Mouse (Mus musculus) mouse embryonic stem cell (cell line): Measurements from ENCODE around the gene Hpd.

Experiments
- in situ Hi-C, 2 experiments: fragments of 300-500 bp; cut with MboI; formaldehyde crosslinking; loops; 1 replicate in 1 of 2; 3 replicates in 1 of 2; pipeline ENCODE4 v1.14.3; 2019 to 2020; ENCODE audit warnings: low sequenced_read_pairs in 2 of 2, low pct_unique_long_range_greater_than_20kb in 1 of 2, mixed read lengths in 1 of 2; ENCODE audit not compliant: unreplicated experiment in 1 of 2

The Hpd gene

DNA sequence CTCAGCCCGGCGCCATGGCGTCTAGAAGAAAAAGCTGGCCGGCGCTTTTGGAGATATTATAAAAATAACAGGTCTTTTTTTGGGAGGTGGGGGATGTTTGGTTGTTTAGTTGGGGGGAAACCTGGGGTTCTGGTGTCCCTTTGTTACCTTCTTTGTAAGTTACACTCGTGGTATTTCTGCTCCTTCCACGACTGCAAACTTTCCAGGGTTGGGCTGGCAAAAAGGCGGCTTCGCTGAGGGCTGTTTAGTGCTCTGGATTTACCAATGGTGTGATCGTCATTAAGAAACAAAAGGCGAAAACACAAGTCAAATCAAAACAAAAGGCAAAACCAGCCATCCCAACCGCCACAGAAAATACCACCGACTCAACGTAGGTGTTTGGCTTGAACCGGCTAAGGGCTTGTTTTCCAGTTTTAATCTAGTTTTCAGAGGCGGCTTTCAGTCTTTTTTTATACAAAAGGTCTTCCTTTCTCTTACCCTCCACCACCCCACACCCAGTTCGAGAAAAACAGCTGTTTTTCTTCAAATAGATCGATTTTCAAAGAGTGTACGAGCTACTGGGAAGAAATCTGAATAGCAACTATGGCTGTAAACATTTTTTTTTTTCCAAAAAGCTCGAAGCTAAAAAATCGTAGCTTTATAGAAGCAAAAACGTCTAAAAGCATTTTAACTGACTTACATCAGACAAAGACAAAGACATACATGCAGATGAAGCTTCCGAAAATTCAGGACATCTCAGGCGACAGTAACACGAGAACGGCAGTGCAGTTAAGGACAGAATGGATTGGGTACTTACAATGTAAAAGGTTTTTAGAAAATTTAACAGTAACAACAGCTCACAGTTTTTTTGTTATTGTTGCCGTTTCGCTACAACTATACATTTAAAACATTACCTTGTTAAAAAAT is 42.6 kb downstream of the Hpd start:
- in situ Hi-C loops = no loop called here

GRCm38 (mm10) chr5:123138953-123139721 is 43.4 kb downstream of the Hpd start:
- in situ Hi-C loops = no loop called here

DNA sequence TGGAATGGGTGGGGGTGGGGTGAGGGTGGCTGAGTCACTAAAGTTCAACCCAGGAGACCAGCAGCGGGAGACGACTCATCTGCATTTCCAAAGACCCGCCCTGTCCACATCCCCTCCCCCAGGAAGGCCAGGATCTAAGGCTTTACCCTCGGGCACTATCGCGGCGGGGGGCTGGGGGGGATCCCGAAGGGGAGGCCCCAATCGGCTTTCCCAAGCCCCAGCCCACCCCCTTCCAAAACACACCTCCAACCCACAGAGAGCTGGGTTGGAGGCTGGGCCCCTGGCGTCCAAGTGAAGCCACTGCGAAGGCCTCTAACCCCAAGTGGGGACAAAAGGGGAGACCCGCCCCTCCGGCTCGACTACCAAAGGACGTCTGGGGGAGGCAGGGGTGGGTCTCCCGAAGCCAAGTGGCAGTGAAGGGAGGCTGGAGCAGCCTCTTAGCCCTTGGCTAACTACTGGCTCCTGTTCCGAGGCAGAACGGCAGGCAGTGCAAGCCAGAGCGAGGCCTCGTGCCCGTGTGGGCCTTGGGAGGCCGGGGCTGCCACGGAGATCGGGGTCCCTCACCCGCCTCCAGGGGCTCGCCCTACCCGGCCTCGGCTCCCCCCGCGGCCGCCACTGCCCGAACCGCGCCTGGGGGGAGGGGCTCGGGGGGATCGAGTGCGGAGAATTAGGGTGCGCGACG is 44.2 kb downstream of the Hpd start:
- in situ Hi-C loops = no loop called here

GRCm38 (mm10) chr5:123137910-123138229 is 44.7 kb downstream of the Hpd start:
- in situ Hi-C loops = no loop called here

GRCm38 (mm10) chr5:123137044-123137909 is 45.2 kb downstream of the Hpd start:
- in situ Hi-C loops = no loop called here

DNA sequence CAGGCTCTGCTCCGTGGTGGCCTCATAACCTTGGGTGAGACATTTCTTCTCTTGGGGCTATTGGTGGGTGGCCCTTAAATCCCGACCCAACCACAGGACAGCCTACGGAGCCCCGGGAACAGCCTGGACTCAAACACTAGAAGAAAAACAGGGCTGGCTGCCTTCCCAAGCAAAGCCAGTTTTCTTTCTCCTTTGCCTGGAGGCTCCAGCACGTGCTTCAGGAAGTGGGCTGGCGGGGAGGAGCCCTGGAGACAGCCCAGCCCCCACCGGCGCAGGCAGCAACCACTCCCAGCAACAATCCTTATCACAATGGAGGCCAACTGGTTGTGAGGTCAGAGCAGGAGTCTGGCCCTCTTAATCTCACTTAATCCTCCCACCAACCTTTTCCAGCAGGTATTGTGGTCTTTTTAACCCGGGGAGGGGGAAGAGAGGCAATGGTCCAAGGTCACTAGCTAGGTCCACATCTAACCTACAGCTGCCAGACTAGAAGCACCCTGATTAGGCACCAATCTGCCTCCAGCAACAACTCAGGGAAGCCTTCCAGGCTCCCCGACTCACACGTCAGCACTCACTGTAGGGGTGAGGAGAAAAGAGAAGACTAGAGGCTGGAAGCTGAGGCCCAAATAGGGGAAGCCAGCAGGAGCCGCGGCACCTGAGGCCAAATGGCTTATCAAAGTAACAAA is 46.0 kb downstream of the Hpd start:
- in situ Hi-C loops = no loop called here

DNA sequence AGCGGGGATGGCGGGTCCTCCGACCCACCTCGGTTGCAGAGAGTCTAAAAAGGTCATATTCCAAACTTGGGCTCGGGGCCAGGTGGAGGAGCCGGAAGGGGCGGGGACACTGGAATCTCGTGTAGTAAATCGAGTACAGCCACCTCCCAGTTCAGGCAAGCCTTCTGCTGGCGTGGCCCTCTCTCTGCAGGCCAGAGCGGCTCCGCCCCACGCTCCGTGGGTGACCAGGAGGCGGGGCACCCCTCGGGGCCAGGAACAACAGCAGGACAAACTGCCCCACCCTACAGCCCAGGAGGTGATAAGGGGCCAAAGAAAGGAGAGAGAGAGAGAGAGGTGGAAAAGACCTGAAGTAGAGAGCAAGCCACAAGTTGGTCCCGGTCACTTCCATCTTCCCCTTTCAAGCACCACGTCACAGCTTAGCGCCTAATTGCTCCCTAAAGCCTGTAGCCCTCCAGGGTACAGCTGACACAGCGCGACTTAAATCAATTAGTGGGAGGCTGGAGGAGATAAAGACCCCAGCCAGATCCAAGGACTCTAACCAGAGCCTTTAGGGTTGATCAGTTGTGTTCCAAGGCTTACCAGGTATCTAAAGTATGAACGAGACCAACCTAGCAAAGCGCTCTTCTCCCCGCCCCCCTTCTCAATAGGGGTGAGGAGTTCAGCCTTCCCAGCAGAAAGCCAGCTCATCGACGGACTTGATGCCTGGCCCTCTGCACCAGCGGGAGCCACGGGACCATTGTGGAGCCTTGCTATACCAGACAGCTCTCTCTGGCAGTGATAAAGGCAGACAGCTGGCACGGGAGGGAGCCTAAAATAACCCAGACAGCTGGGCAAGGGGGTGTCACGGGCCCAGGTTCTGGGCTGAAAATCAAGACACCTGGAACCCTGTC is 46.8 kb downstream of the Hpd start:
- in situ Hi-C loops = no loop called here

DNA sequence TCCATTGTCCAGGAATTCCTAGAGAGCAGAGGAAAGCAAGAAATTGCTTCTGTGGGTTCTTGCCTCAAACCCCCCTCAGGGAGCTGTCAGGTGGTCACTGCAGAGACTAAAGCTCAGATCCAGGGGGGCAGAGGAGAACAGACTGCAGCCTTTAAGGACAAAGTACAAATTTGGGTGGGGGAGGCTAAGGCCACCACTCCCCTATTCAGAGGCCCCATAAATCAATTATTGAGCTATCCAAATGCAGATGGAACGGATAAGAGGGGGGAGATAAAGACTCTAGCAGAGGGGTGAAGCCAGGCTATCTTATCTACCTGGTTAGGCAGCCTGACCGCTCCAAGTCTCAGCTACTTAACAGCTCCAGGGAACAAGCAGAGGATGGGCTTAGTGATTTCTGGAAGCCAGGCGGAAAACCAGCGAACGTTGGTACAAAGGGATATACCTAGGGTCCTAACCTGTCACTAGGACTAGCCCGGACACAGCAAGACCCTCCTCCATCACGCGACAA is 47.6 kb downstream of the Hpd start:
- in situ Hi-C loops = no loop called here

GRCm38 (mm10) chr5:123134186-123134874 is 48.2 kb downstream of the Hpd start:
- in situ Hi-C loops = no loop called here

DNA sequence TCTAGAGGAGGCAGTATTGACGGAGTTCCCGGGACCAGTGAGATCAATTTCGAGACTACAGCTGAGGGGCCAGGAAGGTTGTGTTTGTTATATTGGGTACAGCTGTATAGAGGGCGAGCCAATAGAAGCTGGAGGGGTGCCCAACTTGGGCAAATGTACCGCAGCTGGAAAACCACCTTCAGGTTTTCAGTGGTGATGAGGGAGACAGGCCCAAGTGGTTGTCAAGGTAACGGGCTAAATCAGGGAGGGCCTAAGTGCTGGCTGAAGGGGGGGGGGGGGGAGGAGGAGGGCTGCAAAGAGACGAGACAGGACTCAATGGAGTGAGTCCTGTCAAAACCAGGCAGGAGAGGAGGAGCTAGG is 48.8 kb downstream of the Hpd start:
- in situ Hi-C loops = no loop called here

DNA sequence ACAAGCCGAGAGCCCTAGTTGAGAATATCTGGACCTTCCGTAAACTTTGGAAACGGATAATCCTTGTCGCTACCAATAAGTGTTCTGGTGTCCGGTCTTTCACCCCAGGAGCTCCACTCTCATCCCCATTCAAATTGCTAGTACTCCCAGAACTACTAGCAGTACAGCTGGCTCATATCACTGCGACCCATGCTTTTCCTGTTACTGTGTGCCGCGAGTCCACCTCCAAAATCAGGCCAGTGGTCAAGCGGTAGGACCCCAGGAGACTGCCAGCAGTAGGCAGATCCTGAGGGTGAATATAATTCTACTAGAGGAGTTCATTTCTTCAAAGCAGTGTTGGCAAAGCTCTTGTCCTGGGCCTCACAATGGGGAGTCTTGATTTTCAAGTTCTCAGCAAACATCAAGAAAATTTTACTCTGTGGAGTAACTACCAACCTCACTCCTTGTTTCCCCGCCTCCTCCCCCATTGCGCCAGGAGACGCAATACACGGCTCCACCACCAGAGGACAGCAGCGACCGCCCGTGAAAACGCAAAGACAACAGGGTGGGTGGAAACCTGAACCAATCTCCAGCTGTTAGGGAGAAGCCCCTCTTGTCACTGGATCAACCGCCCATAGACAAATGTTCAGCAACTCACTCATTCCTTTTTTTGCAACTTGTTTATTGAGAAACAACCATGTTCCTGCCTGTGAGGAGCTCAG is 49.3 kb downstream of the Hpd start:
- in situ Hi-C loops = no loop called here

- in situ Hi-C loops = no loop called here
These were observed 50.0 kb downstream of the Hpd start, which contains the start of gene Rhof for GRCm38 (mm10) chr5:123132308-123133071. Gene Rhof, minus strand, starts transcription at chr5:123132692.

GRCm38 (mm10) chr5:123130814-123131148 is 51.7 kb downstream of the Hpd start:
- in situ Hi-C loops = no loop called here

DNA sequence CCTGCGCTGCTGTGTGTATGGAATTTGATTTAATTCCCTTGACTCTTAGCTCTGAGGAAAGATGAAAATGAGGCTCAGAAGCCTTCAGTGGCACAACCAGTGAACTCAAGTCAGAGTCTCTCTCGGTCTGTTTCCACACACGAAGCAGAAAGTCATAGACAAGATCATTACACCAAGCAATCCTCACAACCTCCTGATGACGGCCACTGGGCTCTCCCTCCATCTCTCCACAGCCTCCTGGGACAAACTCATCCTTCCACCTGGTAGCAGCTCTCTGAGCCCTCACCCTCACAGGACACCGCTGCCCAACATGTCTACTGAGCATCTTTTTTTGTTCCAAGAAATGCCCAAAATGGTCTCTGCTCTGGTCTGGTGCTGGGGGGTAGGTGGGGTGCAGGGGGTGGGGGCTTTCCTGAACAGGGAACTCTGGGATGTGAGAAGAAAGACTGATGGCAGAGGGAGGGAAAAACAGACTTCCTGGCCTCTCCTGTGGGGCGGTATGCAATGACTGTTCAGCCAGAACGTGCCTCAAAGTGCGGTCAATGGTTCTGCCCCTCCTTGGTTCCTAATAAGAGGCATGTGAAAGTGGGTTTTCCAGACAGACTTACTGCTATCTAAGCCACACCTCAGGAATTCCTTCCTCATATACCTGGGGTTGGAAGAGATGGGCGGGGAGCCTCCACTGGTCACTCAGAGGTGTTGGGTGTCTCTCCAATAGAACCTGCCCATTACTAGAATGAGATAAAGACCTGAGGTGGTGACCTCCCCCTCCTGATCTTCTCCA is 52.3 kb downstream of the Hpd start:
- in situ Hi-C loops = no loop called here
